Mouse (Mus musculus) T-helper 17 cell (primary cell): ENCODE measurements around the gene Syt15.

Source experiments
- in situ Hi-C, 2 experiments: fragments of 300-600 bp; cut with MboI, MseI; formaldehyde crosslinking; loops; 1 replicate in 1 of 2; 2 replicates in 1 of 2; pipeline ENCODE4 v1.15.1; 2025; ENCODE audit warnings: high pct_unique_total_duplicates in 2 of 2

Gene Syt15

DNA sequence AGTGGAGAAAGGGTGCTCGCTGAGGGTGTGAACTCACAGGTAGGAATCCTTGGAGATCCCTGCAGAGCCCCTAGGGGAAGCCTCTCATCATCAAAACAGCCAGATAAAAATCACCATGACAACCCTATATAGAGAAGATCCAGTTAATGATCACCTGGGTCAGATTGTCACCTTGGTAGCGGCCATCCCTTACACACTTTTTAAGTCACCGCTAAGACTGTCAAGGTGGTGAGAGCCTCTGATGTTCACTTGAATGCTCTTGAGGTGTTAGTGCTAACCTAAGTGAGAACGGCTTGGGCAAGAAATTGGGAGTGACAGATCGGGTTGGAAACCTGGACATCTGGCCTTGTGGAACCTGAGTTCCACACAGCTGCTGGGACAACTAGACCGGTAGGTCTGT, at the start of gene Syt15:
TSS of gene Syt15 (plus strand) at position 301 of the 400 bp plus-strand sequence.
- in situ Hi-C loops: no loop called here

GRCm38 (mm10) chr14:34171107-34171506, 48.3 kb upstream of the Syt15 start:
- in situ Hi-C loops: no loop called here

- in situ Hi-C loops: no loop called here
Measured at GRCm38 (mm10) chr14:34179351-34179750, 40.0 kb upstream of the Syt15 start.

- in situ Hi-C loops: loop anchor here in 1 of 2 experiments (10.0 kb wide), 1 partner anchor 392 kb away; no protein-coding TSS in a partner anchor
Measured at GRCm38 (mm10) chr14:34183101-34183500, 36.3 kb upstream of the Syt15 start.

DNA sequence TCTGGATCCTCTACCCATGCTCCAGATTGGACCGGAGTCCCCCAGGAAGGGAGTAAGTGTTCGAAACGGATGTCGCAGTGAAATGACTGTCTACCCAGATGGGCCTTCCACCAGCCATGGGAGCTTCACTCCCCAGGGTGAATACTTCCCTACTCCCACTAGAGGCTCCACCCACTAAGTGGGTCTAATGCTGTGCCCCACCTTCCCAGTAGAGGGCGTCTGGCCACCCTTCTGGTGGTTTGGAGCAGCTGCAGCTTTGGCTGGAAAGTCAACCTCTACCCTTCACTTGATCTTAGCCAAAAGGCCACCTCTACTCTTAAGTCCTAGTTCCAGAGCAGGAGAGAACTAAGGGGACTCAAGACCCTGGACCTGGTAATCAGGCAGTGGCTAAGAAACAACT, 30.8 kb upstream of the Syt15 start:
- in situ Hi-C loops: loop anchor here in 1 of 2 experiments (10.0 kb wide), 1 partner anchor 386 kb away; no protein-coding TSS in a partner anchor

DNA sequence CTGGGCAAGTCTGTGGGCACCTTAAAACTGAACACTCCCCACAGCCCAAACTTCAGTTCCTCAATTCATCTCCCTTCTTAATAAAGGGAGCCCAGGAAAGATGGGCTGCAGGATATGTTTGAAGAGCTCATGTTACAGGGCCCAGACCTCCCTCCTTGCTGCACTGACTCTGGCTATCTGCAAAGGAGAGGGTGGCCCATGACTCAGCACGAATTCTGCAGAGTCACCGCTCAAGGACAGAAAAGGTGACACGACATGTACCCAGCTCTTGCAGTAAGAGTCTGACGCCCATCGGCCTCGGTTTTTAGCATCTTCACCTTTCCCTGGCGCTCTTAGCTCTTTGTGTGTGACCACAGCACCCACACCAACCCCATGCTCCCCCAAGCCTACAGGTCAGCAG, 29.0 kb upstream of the Syt15 start:
- in situ Hi-C loops: loop anchor here in 1 of 2 experiments (10.0 kb wide), 1 partner anchor 1974 kb away; no protein-coding TSS in a partner anchor

- in situ Hi-C loops: loop anchor here in 1 of 2 experiments (10.0 kb wide), 1 partner anchor 1971 kb away; no protein-coding TSS in a partner anchor
Measured at GRCm38 (mm10) chr14:34193879-34194278, 25.5 kb upstream of the Syt15 start.

- in situ Hi-C loops: loop anchor here in 1 of 2 experiments (10.0 kb wide), 1 partner anchor 1969 kb away; no protein-coding TSS in a partner anchor
Measured at GRCm38 (mm10) chr14:34195466-34195865, 23.9 kb upstream of the Syt15 start.

DNA sequence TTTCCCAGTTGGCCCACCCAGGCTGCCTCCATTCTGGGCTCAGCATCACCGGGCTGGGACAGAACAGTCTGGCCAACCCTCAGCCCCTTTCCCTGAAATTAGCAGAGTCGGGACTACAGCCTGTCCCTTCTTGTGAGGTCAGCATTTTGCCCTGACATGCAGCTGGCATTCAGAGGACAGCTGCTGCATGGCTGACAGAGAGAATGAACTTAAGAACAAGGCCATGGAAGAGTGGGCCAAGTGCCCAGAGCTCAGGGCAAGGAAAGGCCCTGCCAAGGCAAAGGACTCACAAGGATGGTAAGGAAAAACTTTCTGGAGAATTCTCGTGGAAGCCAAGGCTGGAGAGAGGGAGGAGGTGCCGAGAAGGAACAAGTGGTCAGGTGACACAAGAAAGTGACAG, 22.7 kb upstream of the Syt15 start:
- in situ Hi-C loops: loop anchor here in 1 of 2 experiments (10.0 kb wide), 1 partner anchor 1968 kb away; no protein-coding TSS in a partner anchor

- in situ Hi-C loops: no loop called here
Measured at GRCm38 (mm10) chr14:34200738-34201230, 18.6 kb upstream of the Syt15 start.

DNA sequence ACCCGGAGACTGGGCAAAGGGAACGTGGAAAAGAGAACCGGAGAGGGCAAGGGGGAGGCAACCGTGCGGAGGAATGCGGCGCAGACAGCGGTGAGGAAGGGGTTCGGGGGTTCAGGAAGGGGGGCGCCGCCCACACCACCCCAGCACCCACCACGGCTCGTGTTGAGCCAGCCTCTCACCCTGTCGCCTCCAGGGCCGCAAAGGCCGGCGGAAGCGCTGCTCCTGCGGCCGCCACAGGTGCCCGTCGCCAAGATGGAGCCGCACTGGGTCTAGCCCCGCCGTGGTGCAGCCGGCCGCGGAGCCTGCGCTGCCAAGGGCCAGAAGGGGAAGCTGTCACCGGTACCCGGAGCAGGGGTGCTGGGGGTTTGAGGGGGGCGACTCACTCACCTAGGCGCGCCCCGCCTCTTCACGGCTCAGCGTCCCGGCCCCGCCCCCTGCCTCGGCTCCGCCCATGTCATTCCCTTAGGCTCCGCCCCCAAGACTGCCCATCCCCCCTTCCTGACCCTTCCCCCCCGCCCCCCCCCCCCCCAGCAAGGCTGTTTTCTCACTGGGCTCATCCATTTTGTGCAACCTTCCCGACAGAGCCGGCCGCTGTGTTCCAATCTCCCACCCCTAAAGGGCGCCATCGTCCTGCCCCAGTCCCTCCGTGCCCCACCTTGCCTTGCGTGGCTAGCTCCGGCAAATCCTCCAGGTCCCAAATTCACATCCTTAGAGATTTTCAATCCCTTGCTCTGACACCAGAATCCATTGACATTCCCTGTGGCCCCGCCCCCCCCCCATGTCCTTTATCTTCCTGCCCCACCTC, 18.0 kb upstream of the Syt15 start, which contains the start of gene Gprin2:
TSS of gene Gprin2 (minus strand) at position 423 of the 805 bp plus-strand sequence.
- in situ Hi-C loops: no loop called here

DNA sequence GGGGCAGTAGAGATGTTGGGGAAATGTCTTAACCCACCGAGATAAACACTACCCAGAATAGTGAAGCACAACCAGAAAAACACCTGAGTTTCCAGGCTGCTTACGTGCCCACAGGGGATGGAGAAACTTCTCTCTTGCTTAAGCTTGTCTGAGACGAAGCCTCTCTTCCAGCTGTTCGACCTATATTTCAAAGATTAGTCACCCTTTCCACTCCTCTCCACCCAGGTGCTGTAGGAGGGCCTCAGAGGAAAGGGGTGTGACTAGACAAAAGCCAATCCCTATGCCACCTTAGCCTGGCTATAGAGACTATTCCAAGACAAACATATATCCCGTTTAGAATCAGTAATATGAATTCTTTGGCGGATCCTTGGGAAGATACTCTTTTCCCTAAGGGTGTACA, 11.4 kb upstream of the Syt15 start:
- in situ Hi-C loops: no loop called here

DNA sequence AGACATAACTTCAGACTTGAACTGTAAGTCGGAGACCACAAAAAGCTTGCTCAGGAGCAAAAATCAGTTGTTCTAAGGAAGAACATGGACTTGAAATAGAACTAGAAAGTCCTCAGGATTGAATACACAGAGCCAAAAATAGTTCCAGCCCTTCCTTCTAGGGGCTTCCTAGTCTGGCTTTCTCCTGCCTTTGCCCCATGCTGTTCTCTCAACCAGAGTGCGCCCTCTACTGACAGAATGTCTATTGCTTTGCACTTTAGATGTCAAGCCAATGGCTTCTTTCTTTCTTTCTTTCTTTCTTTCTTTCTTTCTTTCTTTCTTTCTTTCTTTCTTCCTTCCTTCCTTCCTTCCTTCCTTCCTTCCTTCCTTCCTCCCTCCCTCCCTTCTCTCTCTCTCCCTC, 10.7 kb upstream of the Syt15 start:
- in situ Hi-C loops: no loop called here

DNA sequence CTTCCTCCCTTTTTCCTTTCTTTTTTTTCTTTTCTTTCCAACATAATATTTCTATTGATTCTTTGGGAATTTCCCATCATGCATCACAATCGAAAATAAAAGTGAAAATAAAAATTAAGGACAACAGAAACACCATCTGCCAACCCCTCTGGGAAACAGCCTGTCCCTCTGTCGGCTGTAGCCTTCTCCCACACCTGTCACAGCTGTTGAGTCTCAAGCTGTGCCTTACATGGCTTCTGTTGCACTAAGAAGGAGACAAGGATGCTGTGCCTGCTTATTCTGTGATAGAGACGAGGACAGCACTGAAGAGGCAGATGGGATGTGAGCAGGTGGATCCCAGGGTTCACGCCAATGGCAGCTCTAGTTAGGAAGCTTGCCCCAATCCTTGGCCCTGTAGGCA, 10.3 kb upstream of the Syt15 start:
- in situ Hi-C loops: no loop called here

DNA sequence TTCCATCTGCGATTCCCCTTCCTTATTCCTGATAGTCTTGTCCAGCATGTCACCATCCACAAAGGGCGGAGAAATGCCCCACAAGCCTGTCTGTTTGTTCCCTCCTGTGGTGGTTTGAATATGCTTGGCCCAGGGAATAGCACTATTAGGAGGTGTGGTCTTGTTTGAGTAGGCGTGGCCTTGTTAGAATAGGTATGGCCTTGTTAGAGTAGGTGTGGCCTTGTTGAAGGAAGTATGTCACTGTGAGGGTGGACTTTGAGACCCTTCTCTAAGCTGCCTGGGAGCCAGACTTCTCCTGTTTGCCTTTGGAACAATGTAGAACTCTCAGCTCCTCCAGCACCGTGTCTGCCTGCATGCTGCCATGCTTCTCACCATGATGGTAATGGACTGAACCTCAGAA, 9.5 kb upstream of the Syt15 start:
- in situ Hi-C loops: no loop called here

DNA sequence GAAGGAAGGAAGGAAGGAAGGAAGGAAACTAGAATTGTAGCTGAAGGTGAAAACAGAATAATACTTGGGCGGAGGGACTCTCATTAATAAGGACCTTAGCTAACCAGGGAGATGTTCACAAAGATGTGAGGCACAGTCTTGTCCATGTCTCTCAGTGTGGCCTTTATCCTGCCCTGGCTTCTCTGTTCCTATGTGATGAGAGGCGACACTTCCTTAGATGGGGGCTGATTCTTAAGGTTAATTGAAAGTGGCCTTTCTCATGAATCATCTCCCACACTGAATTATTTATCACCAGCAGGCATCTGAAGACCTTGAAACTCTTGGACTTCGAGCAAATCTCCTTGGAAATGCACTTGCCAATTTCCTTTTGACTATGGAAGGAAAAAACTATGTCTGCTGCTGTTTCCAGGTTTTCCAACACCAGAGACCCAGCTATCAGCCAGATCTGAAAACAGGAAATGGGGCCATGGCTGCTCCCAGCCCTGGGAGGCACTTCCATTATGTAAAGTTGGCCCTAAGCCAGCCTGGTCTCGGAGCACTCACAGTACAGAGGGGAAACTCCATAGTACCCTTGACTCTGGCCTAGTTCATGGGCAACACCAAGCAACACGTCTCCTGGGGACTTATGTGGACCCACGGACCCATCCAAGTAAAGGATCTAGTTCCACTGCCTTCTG, 3.8 kb upstream of the Syt15 start:
- in situ Hi-C loops: no loop called here

DNA sequence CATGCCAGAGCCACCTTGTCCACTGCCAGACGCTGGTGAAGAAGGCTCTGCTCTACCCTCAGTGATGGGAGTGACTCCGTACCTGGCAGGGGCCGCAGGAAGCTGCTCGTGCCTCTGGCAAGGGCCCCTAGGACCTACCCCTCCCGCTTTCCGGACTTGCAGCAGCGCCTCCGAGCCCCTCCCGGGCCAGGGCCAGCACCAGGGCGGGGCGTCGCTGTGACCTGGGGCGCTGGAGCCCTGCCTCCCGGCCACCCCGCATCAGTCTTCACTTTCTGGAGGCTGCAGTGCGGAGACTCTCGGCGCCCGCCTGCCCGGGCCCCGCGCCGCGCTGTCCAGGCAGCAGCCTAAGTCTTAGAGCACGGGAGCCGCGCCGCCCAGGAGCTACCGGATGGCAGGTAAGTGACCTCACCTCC, 397 bp downstream of the Syt15 start:
- in situ Hi-C loops: no loop called here

DNA sequence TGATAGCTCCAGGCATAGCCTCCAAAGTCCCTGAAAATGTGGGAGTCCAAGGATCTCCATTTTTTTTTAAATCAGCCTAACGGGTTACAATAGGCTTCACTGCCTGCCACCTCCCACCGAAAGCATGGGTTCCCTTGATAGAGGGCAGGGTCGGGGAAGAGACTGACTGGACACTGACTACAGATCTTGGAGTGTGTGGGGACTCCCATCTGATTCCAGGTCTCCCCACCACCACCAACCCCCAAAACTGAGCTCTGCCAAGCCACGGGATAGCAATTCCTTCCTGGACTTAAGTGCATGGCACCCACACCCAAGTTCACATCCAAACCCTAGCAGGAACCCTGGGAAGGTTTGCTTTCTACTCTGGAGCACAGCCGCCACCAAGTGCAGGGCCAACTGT, 1.0 kb downstream of the Syt15 start:
- in situ Hi-C loops: no loop called here

DNA sequence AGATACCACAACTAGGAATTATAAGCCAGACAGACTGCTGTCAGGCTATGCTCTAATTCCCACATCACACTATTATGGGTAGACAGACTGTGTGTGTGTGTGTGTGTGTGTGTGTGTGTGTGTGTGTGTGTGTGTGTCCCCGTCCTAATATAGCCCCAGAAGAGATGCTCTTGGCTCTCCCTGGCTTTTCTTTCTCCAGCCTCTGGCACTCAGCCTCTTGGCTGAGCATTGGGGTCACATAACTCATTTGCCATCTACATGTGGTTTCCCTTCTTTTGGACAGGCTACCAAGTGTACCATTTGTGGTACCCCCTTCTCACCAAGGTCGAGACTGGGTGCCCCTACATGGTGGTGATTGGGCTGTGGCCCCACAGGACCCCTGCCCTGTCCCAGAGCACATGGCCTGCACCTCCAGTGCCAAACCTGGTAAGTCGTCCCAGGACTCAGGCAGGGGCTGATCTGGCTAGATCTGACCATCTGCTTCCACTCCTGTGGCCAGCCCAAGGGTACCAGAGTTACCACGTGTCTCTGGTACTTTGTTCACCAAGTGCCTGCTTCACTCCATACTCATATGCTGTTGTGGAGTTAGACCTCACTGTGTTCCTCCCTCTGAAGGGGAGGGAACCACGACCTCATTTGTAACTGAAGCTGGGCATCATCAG, 2.2 kb downstream of the Syt15 start:
- in situ Hi-C loops: no loop called here

- in situ Hi-C loops: no loop called here
Measured at GRCm38 (mm10) chr14:34223362-34223898, 4.0 kb downstream of the Syt15 start.

DNA sequence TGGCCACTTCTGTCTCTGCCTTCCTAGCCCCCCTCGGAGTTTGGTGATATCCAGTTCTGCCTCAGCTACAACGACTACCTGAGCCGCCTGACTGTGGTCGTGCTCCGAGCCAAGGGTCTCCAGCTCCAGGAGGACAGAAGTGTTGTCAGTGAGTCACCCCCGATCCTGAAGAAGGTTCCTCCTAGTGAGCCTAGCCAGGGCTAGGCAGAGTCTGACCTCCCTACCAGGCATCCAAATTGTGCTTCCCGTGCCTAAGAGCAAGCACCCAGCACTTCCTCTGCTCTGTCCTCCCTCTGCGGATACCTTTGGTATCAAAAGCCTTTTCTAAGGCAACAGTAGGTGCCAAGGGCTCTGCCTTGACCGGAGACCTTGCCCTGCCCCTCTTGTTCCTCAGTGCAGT, 6.6 kb downstream of the Syt15 start:
- in situ Hi-C loops: no loop called here
